Mouse (Mus musculus): ENCODE results near the gene Rora. TPM values are rescaled to one million over a fixed set of nuclear protein-coding genes. Genes with fewer than 3 reads are reported as not detected.

Gene Rora
- total and polyA plus RNA-seq, 2 experiments = 11.3 to 30.8 TPM

DNA sequence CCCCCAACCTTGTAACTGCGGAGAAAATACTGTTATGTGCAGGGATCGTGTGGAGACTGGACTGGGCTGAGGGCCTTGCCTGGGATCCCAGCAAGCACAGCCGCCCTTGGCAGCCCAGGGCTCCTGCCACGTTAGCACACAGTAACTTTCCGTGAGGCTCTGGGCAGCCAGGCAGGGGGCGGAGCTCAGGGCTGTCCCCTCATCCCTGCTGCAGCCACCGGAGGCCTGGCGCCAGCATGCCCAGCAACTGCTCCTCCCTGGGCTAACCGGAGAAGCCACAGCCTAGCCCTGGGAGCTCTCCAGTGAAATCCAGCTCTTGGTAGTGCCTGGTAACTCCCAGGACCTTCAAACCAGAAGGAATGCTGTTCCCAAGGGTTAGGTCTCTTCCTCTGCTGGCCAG, 605.8 kb downstream of the Rora start:
- Histone ChIP-seq H3K4me1 (ENCODE audit: control insufficient read depth, insufficient read depth, low read length) (peaks cover 9% of the 10 kb centered on the region), H3K79me2 (ENCODE audit: control insufficient read depth, insufficient read depth, low read length) (no peaks in the 10 kb centered on the region), H3K36me3 (ENCODE audit: control insufficient read depth, insufficient read depth, low read length) (no peaks in the 10 kb centered on the region), H3K9ac (ENCODE audit: low read depth, low read length) (no peak overlapping the region), H3K4me3 (ENCODE audit: insufficient read depth, low read depth, low read length) (no peak overlapping the region), H3K27ac (replicated peaks; ENCODE audit: insufficient read depth, low read depth, low read length) (no peak overlapping the region), H3K27me3 (ENCODE audit: control insufficient read depth, insufficient read depth, low read length) (no peaks in the 10 kb centered on the region)
- no peak for TF ChIP-seq POLR2A (IDR thresholded peaks at IDR 0.05; ENCODE audit: extremely low read depth, insufficient read depth, low read length)
- no peak for TF ChIP-seq CTCF (IDR thresholded peaks at IDR 0.05; ENCODE audit: low read depth, low read length)
- 11% methylated on average over 9 of the region's 9 CpGs for WGBS
- DNase-seq (ENCODE audit: extremely low read depth, low read depth, low spot score) = peak; percentile 68

GRCm38 (mm10) chr9:69265151-69265550, 611.6 kb downstream of the Rora start:
- Histone ChIP-seq H3K4me3 (ENCODE audit: insufficient read depth, low read depth, low read length) (no peak overlapping the region), H3K4me1 (ENCODE audit: control insufficient read depth, insufficient read depth, low read length) (no peaks in the 10 kb centered on the region), H3K9ac (ENCODE audit: low read depth, low read length) (no peak overlapping the region), H3K27ac (replicated peaks; ENCODE audit: insufficient read depth, low read depth, low read length) (no peak overlapping the region), H3K36me3 (ENCODE audit: control insufficient read depth, insufficient read depth, low read length) (no peaks in the 10 kb centered on the region), H3K27me3 (ENCODE audit: control insufficient read depth, insufficient read depth, low read length) (no peaks in the 10 kb centered on the region), H3K79me2 (ENCODE audit: control insufficient read depth, insufficient read depth, low read length) (no peaks in the 10 kb centered on the region)
- DNase-seq (ENCODE audit: extremely low read depth, low read depth, low spot score) = no peak
- TF ChIP-seq POLR2A (IDR thresholded peaks at IDR 0.05; ENCODE audit: extremely low read depth, insufficient read depth, low read length) (no peak), CTCF (IDR thresholded peaks at IDR 0.05; ENCODE audit: low read depth, low read length) (no peak)
- WGBS = 87% methylated on average over 7 of the region's 7 CpGs

- H3K27ac ChIP-seq (replicated peaks; ENCODE audit: insufficient read depth, low read depth, low read length) = no peak overlapping the region
- no peaks in the 10 kb centered on the region for H3K27me3 ChIP-seq (ENCODE audit: control insufficient read depth, insufficient read depth, low read length)
- no peak for TF ChIP-seq POLR2A (IDR thresholded peaks at IDR 0.05; ENCODE audit: extremely low read depth, insufficient read depth, low read length)
- no peak for TF ChIP-seq CTCF (IDR thresholded peaks at IDR 0.05; ENCODE audit: low read depth, low read length)
- no peaks in the 10 kb centered on the region for H3K36me3 ChIP-seq (ENCODE audit: control insufficient read depth, insufficient read depth, low read length)
- H3K4me1 ChIP-seq (ENCODE audit: control insufficient read depth, insufficient read depth, low read length) = no peaks in the 10 kb centered on the region
- no peak overlapping the region for H3K4me3 ChIP-seq (ENCODE audit: insufficient read depth, low read depth, low read length)
- no peak for DNase-seq (ENCODE audit: extremely low read depth, low read depth, low spot score)
- H3K9ac ChIP-seq (ENCODE audit: low read depth, low read length) = no peak overlapping the region
- H3K79me2 ChIP-seq (ENCODE audit: control insufficient read depth, insufficient read depth, low read length) = no peaks in the 10 kb centered on the region
- 82% methylated on average over 8 of the region's 8 CpGs for WGBS
Observed at GRCm38 (mm10) chr9:69270374-69270773, 616.8 kb downstream of the Rora start.

DNA sequence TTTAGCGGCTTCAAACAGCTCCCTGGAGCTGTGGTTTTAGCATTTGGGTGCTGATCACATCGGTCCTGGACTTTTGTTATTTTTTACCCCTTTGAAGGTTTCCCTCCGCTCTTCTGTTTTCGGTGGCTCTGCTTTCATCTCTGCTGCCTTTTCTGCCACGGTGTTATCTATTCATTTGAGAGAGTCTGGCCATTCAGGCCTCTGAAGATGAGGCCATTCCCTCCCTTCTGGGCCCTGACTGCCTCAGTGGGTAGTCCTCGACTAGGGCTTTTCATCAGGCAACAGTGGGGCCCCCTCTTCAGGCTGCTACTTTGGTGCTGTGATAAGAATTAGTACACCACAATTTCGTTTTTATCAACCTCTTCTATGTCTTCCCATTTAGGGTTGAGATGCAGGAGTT, 617.3 kb downstream of the Rora start:
- H3K4me3 ChIP-seq (ENCODE audit: insufficient read depth, low read depth, low read length) = no peak overlapping the region
- H3K36me3 ChIP-seq (ENCODE audit: control insufficient read depth, insufficient read depth, low read length) = no peaks in the 10 kb centered on the region
- DNase-seq (ENCODE audit: extremely low read depth, low read depth, low spot score) = no peak
- no peak overlapping the region for H3K9ac ChIP-seq (ENCODE audit: low read depth, low read length)
- no peaks in the 10 kb centered on the region for H3K27me3 ChIP-seq (ENCODE audit: control insufficient read depth, insufficient read depth, low read length)
- H3K79me2 ChIP-seq (ENCODE audit: control insufficient read depth, insufficient read depth, low read length) = no peaks in the 10 kb centered on the region
- no peak for TF ChIP-seq CTCF (IDR thresholded peaks at IDR 0.05; ENCODE audit: low read depth, low read length)
- TF ChIP-seq POLR2A (IDR thresholded peaks at IDR 0.05; ENCODE audit: extremely low read depth, insufficient read depth, low read length) = no peak
- 70% methylated on average over 7 of the region's 7 CpGs for WGBS
- H3K4me1 ChIP-seq (ENCODE audit: control insufficient read depth, insufficient read depth, low read length) = peaks cover 2% of the 10 kb centered on the region; the same call in 1 of the 2 replicates
- H3K27ac ChIP-seq (replicated peaks; ENCODE audit: insufficient read depth, low read depth, low read length) = no peak overlapping the region

DNA sequence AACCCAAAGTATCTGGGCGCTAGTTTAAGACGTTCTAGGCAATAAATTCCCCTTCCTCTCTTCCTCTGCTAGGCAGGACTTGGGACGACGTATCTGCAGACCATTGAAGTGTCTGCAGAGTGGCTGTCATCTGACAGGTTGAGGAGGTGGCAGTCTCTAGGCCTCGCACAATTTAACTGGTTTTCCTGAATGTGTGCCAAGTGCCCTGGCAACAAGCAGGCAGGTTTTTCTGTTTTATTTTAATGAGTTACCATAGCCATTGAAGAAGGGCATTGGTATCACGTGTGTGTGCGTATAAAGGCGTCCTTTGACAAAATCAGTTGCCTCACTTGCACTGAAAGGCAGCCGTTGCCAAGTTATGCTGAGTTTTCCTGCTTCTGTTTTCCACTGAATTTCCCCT, 619.3 kb downstream of the Rora start:
- H3K9ac ChIP-seq (ENCODE audit: low read depth, low read length) = no peak overlapping the region
- TF ChIP-seq CTCF (IDR thresholded peaks at IDR 0.05; ENCODE audit: low read depth, low read length) (no peak), POLR2A (IDR thresholded peaks at IDR 0.05; ENCODE audit: extremely low read depth, insufficient read depth, low read length) (no peak)
- peaks cover 2% of the 10 kb centered on the region; the same call in 1 of the 2 replicates for H3K4me1 ChIP-seq (ENCODE audit: control insufficient read depth, insufficient read depth, low read length)
- 46% methylated on average over 9 of the region's 9 CpGs for WGBS
- H3K79me2 ChIP-seq (ENCODE audit: control insufficient read depth, insufficient read depth, low read length) = no peaks in the 10 kb centered on the region
- no peak overlapping the region for H3K4me3 ChIP-seq (ENCODE audit: insufficient read depth, low read depth, low read length)
- DNase-seq (ENCODE audit: extremely low read depth, low read depth, low spot score) = peak; percentile 72
- H3K27ac ChIP-seq (replicated peaks; ENCODE audit: insufficient read depth, low read depth, low read length) = no peak overlapping the region
- H3K27me3 ChIP-seq (ENCODE audit: control insufficient read depth, insufficient read depth, low read length) = no peaks in the 10 kb centered on the region
- no peaks in the 10 kb centered on the region for H3K36me3 ChIP-seq (ENCODE audit: control insufficient read depth, insufficient read depth, low read length)

- Histone ChIP-seq H3K4me1 (ENCODE audit: control insufficient read depth, insufficient read depth, low read length) (peaks cover 2% of the 10 kb centered on the region; the same call in 1 of the 2 replicates), H3K27ac (replicated peaks; ENCODE audit: insufficient read depth, low read depth, low read length) (no peak overlapping the region), H3K9ac (ENCODE audit: low read depth, low read length) (no peak overlapping the region), H3K36me3 (ENCODE audit: control insufficient read depth, insufficient read depth, low read length) (no peaks in the 10 kb centered on the region), H3K4me3 (ENCODE audit: insufficient read depth, low read depth, low read length) (no peak overlapping the region), H3K27me3 (ENCODE audit: control insufficient read depth, insufficient read depth, low read length) (no peaks in the 10 kb centered on the region), H3K79me2 (ENCODE audit: control insufficient read depth, insufficient read depth, low read length) (no peaks in the 10 kb centered on the region)
- DNase-seq (ENCODE audit: extremely low read depth, low read depth, low spot score) = no peak
- WGBS = 88% methylated on average over 10 of the region's 10 CpGs
- TF ChIP-seq CTCF (IDR thresholded peaks at IDR 0.05; ENCODE audit: low read depth, low read length) (no peak), POLR2A (IDR thresholded peaks at IDR 0.05; ENCODE audit: extremely low read depth, insufficient read depth, low read length) (no peak)
Observed at GRCm38 (mm10) chr9:69274766-69275485, 621.3 kb downstream of the Rora start.
